Mouse (Mus musculus): ENCODE data around the gene Btf3.
A peak's percentile ranks its signal among the peaks of the same experiment; 100 is the strongest.

Gene Btf3

GRCm38 (mm10) chr13:98352381-98352975 lies 35.7 kb upstream of the Btf3 start:
- Histone ChIP-seq H3K36me3 (ENCODE audit: insufficient read depth, low read length) (no peaks in the 10 kb centered on the region), H3K27me3 (ENCODE audit: insufficient read depth, low read length) (peaks cover 73% of the 10 kb centered on the region)

GRCm38 (mm10) chr13:98351527-98351926 lies 34.7 kb upstream of the Btf3 start:
- Histone ChIP-seq H3K36me3 (ENCODE audit: insufficient read depth, low read length) (no peaks in the 10 kb centered on the region), H3K4me3 (replicated peaks; ENCODE audit: low read length) (no peak overlapping the region), H3K27me3 (ENCODE audit: insufficient read depth, low read length) (peaks cover 67% of the 10 kb centered on the region), H3K4me1 (replicated peaks; ENCODE audit: low read depth, low read length) (peaks cover 13% of the 10 kb centered on the region; the same call in 1 of the 2 replicates), H3K9me3 (ENCODE audit: low read length) (peaks cover 9% of the 10 kb centered on the region)
- no peak for TF ChIP-seq NANOG (IDR thresholded peaks at IDR 0.05; ENCODE audit: borderline replicate concordance, low read length)
- peak; percentile 66 for TF ChIP-seq CTCF (conservative IDR thresholded peaks at IDR 0.05; ENCODE audit: low read length)

More at GRCm38 (mm10) chr13:98352381-98352975, 35.7 kb upstream of the Btf3 start:
- Histone ChIP-seq H3K4me1 (replicated peaks; ENCODE audit: low read depth, low read length) (peaks cover 15% of the 10 kb centered on the region; the same call in 1 of the 2 replicates), H3K4me3 (replicated peaks; ENCODE audit: low read length) (no peak overlapping the region), H3K9me3 (ENCODE audit: low read length) (peaks cover 2% of the 10 kb centered on the region; the same call in 1 of the 2 replicates)
- TF ChIP-seq POU5F1 (IDR thresholded peaks at IDR 0.05; ENCODE audit: borderline replicate concordance, low read length) = no peak
- TF ChIP-seq CTCF (conservative IDR thresholded peaks at IDR 0.05; ENCODE audit: low read length) = no peak
- TF ChIP-seq NANOG (IDR thresholded peaks at IDR 0.05; ENCODE audit: borderline replicate concordance, low read length) = no peak

GRCm38 (mm10) chr13:98349491-98349890 lies 32.7 kb upstream of the Btf3 start:
- Histone ChIP-seq H3K27me3 (ENCODE audit: insufficient read depth, low read length) (peaks cover 59% of the 10 kb centered on the region), H3K9me3 (ENCODE audit: low read length) (peaks cover 18% of the 10 kb centered on the region), H3K4me3 (replicated peaks; ENCODE audit: low read length) (no peak overlapping the region), H3K36me3 (ENCODE audit: insufficient read depth, low read length) (no peaks in the 10 kb centered on the region), H3K4me1 (replicated peaks; ENCODE audit: low read depth, low read length) (peaks cover 8% of the 10 kb centered on the region; the same call in 1 of the 2 replicates)
- no peak for TF ChIP-seq CTCF (conservative IDR thresholded peaks at IDR 0.05; ENCODE audit: low read length)
- TF ChIP-seq POU5F1 (IDR thresholded peaks at IDR 0.05; ENCODE audit: borderline replicate concordance, low read length) = no peak
- no peak for TF ChIP-seq NANOG (IDR thresholded peaks at IDR 0.05; ENCODE audit: borderline replicate concordance, low read length)

GRCm38 (mm10) chr13:98340506-98340905 lies 23.7 kb upstream of the Btf3 start:
- Histone ChIP-seq H3K27me3 (ENCODE audit: insufficient read depth, low read length) (peaks cover 4% of the 10 kb centered on the region), H3K9me3 (ENCODE audit: low read length) (peaks cover 6% of the 10 kb centered on the region; the same call in 1 of the 2 replicates), H3K4me1 (replicated peaks; ENCODE audit: low read depth, low read length) (no peaks in the 10 kb centered on the region), H3K36me3 (ENCODE audit: insufficient read depth, low read length) (no peaks in the 10 kb centered on the region), H3K4me3 (replicated peaks; ENCODE audit: low read length) (no peak overlapping the region)
- TF ChIP-seq NANOG (IDR thresholded peaks at IDR 0.05; ENCODE audit: borderline replicate concordance, low read length) (no peak), CTCF (conservative IDR thresholded peaks at IDR 0.05; ENCODE audit: low read length) (no peak), POU5F1 (IDR thresholded peaks at IDR 0.05; ENCODE audit: borderline replicate concordance, low read length) (no peak)

- Histone ChIP-seq H3K36me3 (ENCODE audit: insufficient read depth, low read length) (no peaks in the 10 kb centered on the region), H3K4me1 (replicated peaks; ENCODE audit: low read depth, low read length) (no peaks in the 10 kb centered on the region), H3K4me3 (replicated peaks; ENCODE audit: low read length) (no peak overlapping the region), H3K27me3 (ENCODE audit: insufficient read depth, low read length) (no peaks in the 10 kb centered on the region; the same call in 1 of the 2 replicates), H3K9me3 (ENCODE audit: low read length) (peaks cover 29% of the 10 kb centered on the region)
- no peak for TF ChIP-seq NANOG (IDR thresholded peaks at IDR 0.05; ENCODE audit: borderline replicate concordance, low read length)
- no peak for TF ChIP-seq POU5F1 (IDR thresholded peaks at IDR 0.05; ENCODE audit: borderline replicate concordance, low read length)
- no peak for TF ChIP-seq CTCF (conservative IDR thresholded peaks at IDR 0.05; ENCODE audit: low read length)
Observed at GRCm38 (mm10) chr13:98336205-98336604, 19.4 kb upstream of the Btf3 start.

GRCm38 (mm10) chr13:98332106-98332505 lies 15.3 kb upstream of the Btf3 start:
- H3K4me3 ChIP-seq (replicated peaks; ENCODE audit: low read length) = no peak overlapping the region
- H3K4me1 ChIP-seq (replicated peaks; ENCODE audit: low read depth, low read length) = no peaks in the 10 kb centered on the region
- peaks cover 40% of the 10 kb centered on the region for H3K9me3 ChIP-seq (ENCODE audit: low read length)
- H3K27me3 ChIP-seq (ENCODE audit: insufficient read depth, low read length) = no peaks in the 10 kb centered on the region
- TF ChIP-seq POU5F1 (IDR thresholded peaks at IDR 0.05; ENCODE audit: borderline replicate concordance, low read length) = no peak
- TF ChIP-seq CTCF (conservative IDR thresholded peaks at IDR 0.05; ENCODE audit: low read length) = no peak
- no peak for TF ChIP-seq NANOG (IDR thresholded peaks at IDR 0.05; ENCODE audit: borderline replicate concordance, low read length)
- H3K36me3 ChIP-seq (ENCODE audit: insufficient read depth, low read length) = no peaks in the 10 kb centered on the region

- H3K4me1 ChIP-seq (replicated peaks; ENCODE audit: low read depth, low read length) = no peaks in the 10 kb centered on the region
Observed at GRCm38 (mm10) chr13:98325034-98325433, 8.2 kb upstream of the Btf3 start.

GRCm38 (mm10) chr13:98317911-98318310 lies 1.1 kb upstream of the Btf3 start:
- no peaks in the 10 kb centered on the region for H3K9me3 ChIP-seq (ENCODE audit: low read length)
- peaks cover 24% of the 10 kb centered on the region for H3K36me3 ChIP-seq (ENCODE audit: insufficient read depth, low read length)
- TF ChIP-seq CTCF (conservative IDR thresholded peaks at IDR 0.05; ENCODE audit: low read length) (no peak), NANOG (IDR thresholded peaks at IDR 0.05; ENCODE audit: borderline replicate concordance, low read length) (no peak), POU5F1 (IDR thresholded peaks at IDR 0.05; ENCODE audit: borderline replicate concordance, low read length) (no peak)
- peak overlapping the region; percentile 92; the same call in 1 of the 2 replicates for H3K4me3 ChIP-seq (replicated peaks; ENCODE audit: low read length)
- H3K4me1 ChIP-seq (replicated peaks; ENCODE audit: low read depth, low read length) = peaks cover 35% of the 10 kb centered on the region
- H3K27me3 ChIP-seq (ENCODE audit: insufficient read depth, low read length) = no peaks in the 10 kb centered on the region

More at GRCm38 (mm10) chr13:98325034-98325433, 8.2 kb upstream of the Btf3 start:
- Histone ChIP-seq H3K4me3 (replicated peaks; ENCODE audit: low read length) (no peak overlapping the region), H3K9me3 (ENCODE audit: low read length) (peaks cover 29% of the 10 kb centered on the region), H3K27me3 (ENCODE audit: insufficient read depth, low read length) (no peaks in the 10 kb centered on the region), H3K36me3 (ENCODE audit: insufficient read depth, low read length) (0 out of 2 replicates have a peak, but pooled peaks cover 2% of the 10 kb centered on the region)
- no peak for TF ChIP-seq CTCF (conservative IDR thresholded peaks at IDR 0.05; ENCODE audit: low read length)
- TF ChIP-seq NANOG (IDR thresholded peaks at IDR 0.05; ENCODE audit: borderline replicate concordance, low read length) = no peak
- TF ChIP-seq POU5F1 (IDR thresholded peaks at IDR 0.05; ENCODE audit: borderline replicate concordance, low read length) = no peak

Data from E14TG2a.4 (cell line).